Mouse (Mus musculus): ENCODE measurements around the gene Nfkbib. TPM values are rescaled to one million over a fixed set of nuclear protein-coding genes. Genes with fewer than 3 reads are reported as not detected.
A peak's percentile ranks its signal among the peaks of the same experiment; 100 is the strongest.

The Nfkbib gene
- polyA plus RNA-seq, 1 experiment from 2014 or later = 62.9 TPM

- no peak overlapping the region for H3K27ac ChIP-seq
- ATAC-seq (ENCODE audit: low FRiP score) (no peak), DNase-seq (ENCODE audit: low spot score) (no peak)
- no peaks in the 10 kb centered on the region for H3K9me3 ChIP-seq (ENCODE audit: control insufficient read depth, low read length)
- H3K27me3 ChIP-seq (ENCODE audit: control insufficient read depth, insufficient read depth, low read length) = no peaks in the 10 kb centered on the region
- H3K4me3 ChIP-seq (replicated peaks; ENCODE audit: low read length) = no peak overlapping the region
- 78% methylated on average over 7 of the region's 7 CpGs for WGBS
- H3K4me1 ChIP-seq (replicated peaks; ENCODE audit: control insufficient read depth, insufficient read depth, low read length) = 0 out of 2 replicates have a peak, but pooled peaks cover 5% of the 10 kb centered on the region
- no peak overlapping the region for H3K9ac ChIP-seq
- H3K4me2 ChIP-seq (replicated peaks) = no peak overlapping the region
- peaks cover 15% of the 10 kb centered on the region for H3K36me3 ChIP-seq (replicated peaks; ENCODE audit: control insufficient read depth, insufficient read depth)
Measured at GRCm38 (mm10) chr7:28775129-28775528, 7.8 kb upstream of the Nfkbib start.

- H3K27me3 ChIP-seq (ENCODE audit: control insufficient read depth, insufficient read depth, low read length) = no peaks in the 10 kb centered on the region
- peaks cover 15% of the 10 kb centered on the region for H3K36me3 ChIP-seq (replicated peaks; ENCODE audit: control insufficient read depth, insufficient read depth)
- peak overlapping the region; percentile 3; the same call in 1 of the 2 replicates for H3K27ac ChIP-seq
- H3K4me2 ChIP-seq (replicated peaks) = no peak overlapping the region
- no peak overlapping the region for H3K4me3 ChIP-seq (replicated peaks; ENCODE audit: low read length)
- 37% methylated on average over 12 of the region's 12 CpGs for WGBS
- H3K9me3 ChIP-seq (ENCODE audit: control insufficient read depth, low read length) = no peaks in the 10 kb centered on the region
- 0 out of 2 replicates have a peak, but pooled peaks cover 5% of the 10 kb centered on the region for H3K4me1 ChIP-seq (replicated peaks; ENCODE audit: control insufficient read depth, insufficient read depth, low read length)
- DNase-seq (ENCODE audit: low spot score) (peak; percentile 37), ATAC-seq (ENCODE audit: low FRiP score) (peak; percentile 56; the same call in 1 of the 2 replicates)
- H3K9ac ChIP-seq = no peak overlapping the region
Measured at GRCm38 (mm10) chr7:28774164-28774563, 6.9 kb upstream of the Nfkbib start.

- H3K4me3 ChIP-seq (replicated peaks; ENCODE audit: low read length) = no peak overlapping the region
- 78% methylated on average over 3 of the region's 3 CpGs for WGBS
- H3K36me3 ChIP-seq (replicated peaks; ENCODE audit: control insufficient read depth, insufficient read depth) = peaks cover 10% of the 10 kb centered on the region
- no peak overlapping the region for H3K4me2 ChIP-seq (replicated peaks)
- H3K27me3 ChIP-seq (ENCODE audit: control insufficient read depth, insufficient read depth, low read length) = no peaks in the 10 kb centered on the region
- no peak overlapping the region for H3K9ac ChIP-seq
- 0 out of 2 replicates have a peak, but pooled peaks cover 9% of the 10 kb centered on the region for H3K4me1 ChIP-seq (replicated peaks; ENCODE audit: control insufficient read depth, insufficient read depth, low read length)
- no peak overlapping the region for H3K27ac ChIP-seq
- no peaks in the 10 kb centered on the region for H3K9me3 ChIP-seq (ENCODE audit: control insufficient read depth, low read length)
- no peak for DNase-seq (ENCODE audit: low spot score)
- no peak for ATAC-seq (ENCODE audit: low FRiP score)
Measured at GRCm38 (mm10) chr7:28773163-28773562, 5.9 kb upstream of the Nfkbib start.

- Histone ChIP-seq H3K27ac (no peak overlapping the region), H3K36me3 (replicated peaks; ENCODE audit: control insufficient read depth, insufficient read depth) (peaks cover 5% of the 10 kb centered on the region), H3K4me1 (replicated peaks; ENCODE audit: control insufficient read depth, insufficient read depth, low read length) (peaks cover 20% of the 10 kb centered on the region; the same call in 1 of the 2 replicates), H3K9me3 (ENCODE audit: control insufficient read depth, low read length) (no peaks in the 10 kb centered on the region), H3K4me2 (replicated peaks) (no peak overlapping the region), H3K27me3 (ENCODE audit: control insufficient read depth, insufficient read depth, low read length) (no peaks in the 10 kb centered on the region), H3K4me3 (replicated peaks; ENCODE audit: low read length) (no peak overlapping the region), H3K9ac (no peak overlapping the region)
- DNase-seq (ENCODE audit: low spot score) = no peak
- WGBS = 93% methylated on average over 11 of the region's 11 CpGs
- ATAC-seq (ENCODE audit: low FRiP score) = no peak
Measured at GRCm38 (mm10) chr7:28771867-28772266, 4.6 kb upstream of the Nfkbib start.

- no peaks in the 10 kb centered on the region; the same call in 1 of the 2 replicates for H3K36me3 ChIP-seq (replicated peaks; ENCODE audit: control insufficient read depth, insufficient read depth)
- WGBS = 95% methylated on average over 3 of the region's 3 CpGs
- H3K27me3 ChIP-seq (ENCODE audit: control insufficient read depth, insufficient read depth, low read length) = no peaks in the 10 kb centered on the region
- H3K4me1 ChIP-seq (replicated peaks; ENCODE audit: control insufficient read depth, insufficient read depth, low read length) = peaks cover 25% of the 10 kb centered on the region
- ATAC-seq (ENCODE audit: low FRiP score) (no peak), DNase-seq (ENCODE audit: low spot score) (no peak)
- no peak overlapping the region for H3K9ac ChIP-seq
- no peak overlapping the region for H3K4me2 ChIP-seq (replicated peaks)
- no peak overlapping the region for H3K4me3 ChIP-seq (replicated peaks; ENCODE audit: low read length)
- H3K27ac ChIP-seq = no peak overlapping the region
- H3K9me3 ChIP-seq (ENCODE audit: control insufficient read depth, low read length) = no peaks in the 10 kb centered on the region
Measured at GRCm38 (mm10) chr7:28770309-28770708, 3.0 kb upstream of the Nfkbib start.

- Histone ChIP-seq H3K9ac (no peak overlapping the region), H3K27me3 (ENCODE audit: control insufficient read depth, insufficient read depth, low read length) (no peaks in the 10 kb centered on the region), H3K4me3 (replicated peaks; ENCODE audit: low read length) (no peak overlapping the region), H3K36me3 (replicated peaks; ENCODE audit: control insufficient read depth, insufficient read depth) (no peaks in the 10 kb centered on the region; the same call in 1 of the 2 replicates), H3K4me2 (replicated peaks) (no peak overlapping the region), H3K9me3 (ENCODE audit: control insufficient read depth, low read length) (no peaks in the 10 kb centered on the region), H3K27ac (no peak overlapping the region), H3K4me1 (replicated peaks; ENCODE audit: control insufficient read depth, insufficient read depth, low read length) (peaks cover 31% of the 10 kb centered on the region)
- DNase-seq (ENCODE audit: low spot score) (no peak), ATAC-seq (ENCODE audit: low FRiP score) (no peak)
- 91% methylated on average over 9 of the region's 9 CpGs for WGBS
Measured at GRCm38 (mm10) chr7:28769414-28769958, 2.2 kb upstream of the Nfkbib start.

- peak; percentile 7 for ATAC-seq (ENCODE audit: low FRiP score)
- peak overlapping the region; percentile 64 for H3K4me3 ChIP-seq (replicated peaks; ENCODE audit: low read length)
Measured at GRCm38 (mm10) chr7:28766910-28767309, 402 bp downstream of the Nfkbib start.

GRCm38 (mm10) chr7:28766173-28766879 is 986 bp downstream of the Nfkbib start, which contains the start of gene Sirt2:
Sirt2 (plus strand) TSS chr7:28766735.
- H3K27ac ChIP-seq = peak within 1 kb of the TSS; percentile 15; the same call in 1 of the 2 replicates
- ATAC-seq (ENCODE audit: low FRiP score) = peak; percentile 98
- peak within 1 kb of the TSS; percentile 64 for H3K4me3 ChIP-seq (replicated peaks; ENCODE audit: low read length)
- H3K4me2 ChIP-seq (replicated peaks) = peak within 1 kb of the TSS; percentile 74
- H3K9ac ChIP-seq = peak within 1 kb of the TSS; percentile 75
- WGBS = under 1% methylated on average over 45 of the region's 45 CpGs
- peaks cover 20% of the 10 kb centered on the region for H3K36me3 ChIP-seq (replicated peaks; ENCODE audit: control insufficient read depth, insufficient read depth)
- H3K27me3 ChIP-seq (ENCODE audit: control insufficient read depth, insufficient read depth, low read length) = no peaks in the 10 kb centered on the region
- peak; percentile 98 for DNase-seq (ENCODE audit: low spot score)
- peaks cover 26% of the 10 kb centered on the region for H3K4me1 ChIP-seq (replicated peaks; ENCODE audit: control insufficient read depth, insufficient read depth, low read length)
- no peaks in the 10 kb centered on the region for H3K9me3 ChIP-seq (ENCODE audit: control insufficient read depth, low read length)

More at GRCm38 (mm10) chr7:28766910-28767309, 402 bp downstream of the Nfkbib start:
- WGBS = 8% methylated on average over 14 of the region's 14 CpGs
- H3K9me3 ChIP-seq (ENCODE audit: control insufficient read depth, low read length) = no peaks in the 10 kb centered on the region
- peaks cover 26% of the 10 kb centered on the region for H3K4me1 ChIP-seq (replicated peaks; ENCODE audit: control insufficient read depth, insufficient read depth, low read length)
- H3K4me2 ChIP-seq (replicated peaks) = peak overlapping the region; percentile 74
- no peaks in the 10 kb centered on the region for H3K27me3 ChIP-seq (ENCODE audit: control insufficient read depth, insufficient read depth, low read length)
- peak overlapping the region; percentile 75 for H3K9ac ChIP-seq
- H3K27ac ChIP-seq = no peak overlapping the region
- peaks cover 14% of the 10 kb centered on the region for H3K36me3 ChIP-seq (replicated peaks; ENCODE audit: control insufficient read depth, insufficient read depth)
- DNase-seq (ENCODE audit: low spot score) = peak; percentile 52

GRCm38 (mm10) chr7:28765211-28765610 is 2.1 kb downstream of the Nfkbib start:
- Histone ChIP-seq H3K4me1 (replicated peaks; ENCODE audit: control insufficient read depth, insufficient read depth, low read length) (peaks cover 26% of the 10 kb centered on the region), H3K36me3 (replicated peaks; ENCODE audit: control insufficient read depth, insufficient read depth) (peaks cover 31% of the 10 kb centered on the region), H3K4me2 (replicated peaks) (peak overlapping the region; percentile 58; the same call in 1 of the 2 replicates), H3K27ac (no peak overlapping the region), H3K4me3 (replicated peaks; ENCODE audit: low read length) (peak overlapping the region; percentile 64; the same call in 1 of the 2 replicates), H3K27me3 (ENCODE audit: control insufficient read depth, insufficient read depth, low read length) (no peaks in the 10 kb centered on the region), H3K9me3 (ENCODE audit: control insufficient read depth, low read length) (no peaks in the 10 kb centered on the region), H3K9ac (peak overlapping the region; percentile 71; the same call in 1 of the 2 replicates)
- DNase-seq (ENCODE audit: low spot score) = no peak
- WGBS = 86% methylated on average over 6 of the region's 6 CpGs
- ATAC-seq (ENCODE audit: low FRiP score) = no peak
